ENCODE assay signal across 17 mouse cellular contexts in the genomic region with DNA sequence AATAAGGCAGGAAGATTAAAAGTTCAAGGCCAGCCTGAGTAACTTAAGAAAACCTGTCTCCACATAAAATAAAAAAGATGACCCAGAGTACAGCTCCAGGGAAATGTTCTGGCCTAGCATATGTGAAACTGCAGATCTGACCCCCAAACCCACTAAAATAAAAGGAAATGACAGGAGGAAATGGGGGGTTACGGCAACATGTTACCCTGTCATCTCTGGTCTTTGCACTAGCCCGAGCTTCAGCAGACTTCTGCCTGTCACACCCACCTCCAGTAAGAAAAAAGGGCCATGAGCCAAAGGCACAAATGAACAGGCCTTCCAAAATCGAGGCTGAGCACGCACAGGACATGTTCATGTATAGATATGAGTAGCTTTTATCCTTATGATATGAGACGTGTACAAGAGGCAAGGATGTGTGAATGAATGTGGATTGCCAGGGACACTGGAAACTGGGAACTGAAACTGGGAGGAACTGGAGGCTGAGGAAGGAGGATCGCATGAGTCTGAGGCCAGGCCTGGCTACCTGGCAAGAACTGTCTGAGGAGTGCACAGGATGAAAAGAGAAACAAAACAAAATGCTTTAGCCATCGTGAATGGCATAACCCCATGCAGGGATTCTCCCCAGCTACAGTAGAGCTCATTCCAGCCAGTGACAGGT.
"Had no signal": no experiment of that assay in that cellular context is flagged by ENCODE, and none has a peak within 500 bp of the region (broad histone marks: within the 10 kb centered on the region; RNA-seq: fewer than 3 reads in every experiment).

No protein-coding gene starts in this region.

- ATAC-seq: hindbrain, embryonic 16.5 days; inflammation-experienced regulatory T-cells, adult 6 months; intestine, embryonic 15.5 days; intestine, postnatal 0 days; liver, embryonic 12.5 days had no signal

- DNase-seq: gastrocnemius, postnatal 14 days; gastrocnemius, postnatal 36 days; heart, adult 18-20 months; heart, postnatal 10 days; heart, postnatal 4 days; kidney, adult 2 months; kidney, adult 9 months; kidney, postnatal 14 days; kidney, postnatal 36 days; layer of hippocampus, adult 9-11 months; layer of hippocampus, postnatal 36 days; left cerebral cortex, postnatal 4 days had no signal
